Mouse (Mus musculus) stomach, postnatal 0 days (tissue): Measurements from ENCODE around the gene Adamtsl4. TPM values are rescaled to one million over a fixed set of nuclear protein-coding genes. Genes with fewer than 3 reads are reported as not detected.
A peak's percentile ranks its signal among the peaks of the same experiment; 100 is the strongest.
"Not testable (repeated sequence)": the region's sequence is repeated elsewhere in the genome, so short reads cannot be mapped to it uniquely, and the experiment has no call there.

Source experiments
- ATAC-seq: fragments of 200-750 bp; cut with Nextera tagmentation; 2 replicates; pipeline ENCODE4 v1.8.0; 2017; ENCODE audit not compliant: low FRiP score, low TSS enrichment
- DNase-seq: peaks from one replicate; pipeline ENCODE4 v3.0.0-alpha.2; 2016; ENCODE audit warnings: low spot score
- H3K27ac ChIP-seq: fragments of 300-500 bp; sonication (generic); replicated peaks from 2 replicates; pipeline ENCODE4 v1.5.1; 2014; ENCODE audit warnings: mild to moderate bottlenecking, control low read depth
- H3K27me3 ChIP-seq: fragments of 300-500 bp; sonication (generic); 2 replicates; pipeline ENCODE4 v1.6.1; 2014; ENCODE audit warnings: low read length; ENCODE audit not compliant: control insufficient read depth, insufficient read depth
- H3K36me3 ChIP-seq: fragments of 300-500 bp; sonication (generic); 2 replicates; pipeline ENCODE4 v1.6.1; 2014; ENCODE audit warnings: low read length, mixed read lengths; ENCODE audit not compliant: control insufficient read depth, insufficient read depth
- H3K4me1 ChIP-seq: fragments of 300-500 bp; sonication (generic); replicated peaks from 2 replicates; pipeline ENCODE4 v1.6.1; 2014; ENCODE audit warnings: antibody characterized with exemption; ENCODE audit not compliant: control insufficient read depth, insufficient read depth
- H3K4me2 ChIP-seq: fragments of 300-500 bp; sonication (generic); replicated peaks from 2 replicates; pipeline ENCODE4 v1.6.1; 2014; ENCODE audit warnings: low read depth, mild to moderate bottlenecking, control low read depth, moderate library complexity
- H3K4me3 ChIP-seq: fragments of 300-500 bp; sonication (generic); 2 replicates; pipeline ENCODE4 v1.5.1; 2014; ENCODE audit warnings: low read depth, low read length, control low read depth
- H3K9ac ChIP-seq: fragments of 300-500 bp; sonication (generic); 2 replicates; pipeline ENCODE4 v1.6.1; 2014; ENCODE audit warnings: mild to moderate bottlenecking, low read length, control low read depth, mixed read lengths
- H3K9me3 ChIP-seq: fragments of 300-500 bp; sonication (generic); 2 replicates; pipeline ENCODE4 v1.6.1; 2016; ENCODE audit warnings: low read length; ENCODE audit not compliant: control insufficient read depth
- CTCF ChIP-seq: IDR thresholded peaks from 2 replicates; pipeline ENCODE4 v1.5.1; 2016; ENCODE audit warnings: antibody characterized with exemption, low read depth, mild to moderate bottlenecking, moderate library complexity
- EP300 ChIP-seq: optimal IDR thresholded peaks from 2 replicates; pipeline ENCODE3; 2016; ENCODE audit warnings: antibody characterized with exemption
- WGBS: fragments of 180-500 bp; shearing (Covaris S2); extraction: QIAGEN DNeasy Blood & Tissue Kit; methylation state at CpG from one replicate; pipeline ENCODE4 v1.1.7; 2014; 5-methylcytosine and 5-hydroxymethylcytosine counted together
- polyA plus RNA-seq: library from polyadenylated mRNA; unstranded; fragments of >200 nt; fragmentation: Nextera tagmentation; extraction: Ambion mirVana; gene quantifications from 2 replicates; pipeline ENCODE4 v1.2.1, GENCODE M21; 2015

The Adamtsl4 gene
- polyA plus RNA-seq, 1 experiment from 2014 or later = 9.4 TPM

- Histone ChIP-seq H3K36me3 (peaks cover 4% of the 10 kb centered on the region; the same call in 1 of the 2 replicates), H3K9me3 (no peaks in the 10 kb centered on the region), H3K9ac (no peak overlapping the region), H3K27me3 (no peaks in the 10 kb centered on the region), H3K27ac (no peak overlapping the region), H3K4me3 (no peak overlapping the region), H3K4me2 (no peak overlapping the region), H3K4me1 (peaks cover 5% of the 10 kb centered on the region; the same call in 1 of the 2 replicates)
- ATAC-seq (no peak), DNase-seq (no peak)
- TF ChIP-seq CTCF (no peak), EP300 (no peak)
- WGBS = 83% methylated on average over 5 of the region's 5 CpGs
Measured at GRCm38 (mm10) chr3:95655437-95655836, 32.3 kb downstream of the Adamtsl4 start.

DNA sequence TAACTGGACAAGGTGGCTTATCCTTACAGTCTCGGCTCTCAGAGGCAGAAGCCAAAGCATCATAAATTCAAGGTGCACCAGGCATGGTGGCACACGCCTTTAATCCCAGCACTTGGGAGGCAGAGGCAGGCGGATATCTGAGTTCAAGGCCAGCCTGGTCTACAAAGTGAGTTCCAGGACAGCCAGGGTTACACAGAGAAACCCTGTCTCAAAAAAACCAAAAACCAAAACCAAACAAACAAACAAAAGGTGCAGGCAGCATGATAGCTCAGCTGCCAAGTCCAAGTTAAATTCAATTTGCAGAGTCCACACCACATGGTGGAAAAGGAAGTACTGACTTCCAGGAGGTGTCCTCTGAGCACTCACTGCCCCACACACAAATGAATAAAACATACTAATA is 33.3 kb downstream of the Adamtsl4 start:
- not testable (repeated sequence) for H3K9me3 ChIP-seq, H3K4me1 ChIP-seq, H3K36me3 ChIP-seq, DNase-seq, H3K27ac ChIP-seq, H3K4me3 ChIP-seq, H3K27me3 ChIP-seq, ATAC-seq, H3K9ac ChIP-seq, H3K4me2 ChIP-seq
- WGBS = 84% methylated on average over 3 of the region's 3 CpGs

GRCm38 (mm10) chr3:95653473-95654034 is 34.2 kb downstream of the Adamtsl4 start:
- TF ChIP-seq CTCF (no peak), EP300 (no peak)
- H3K9me3 ChIP-seq = no peaks in the 10 kb centered on the region
- no peak overlapping the region for H3K9ac ChIP-seq
- no peaks in the 10 kb centered on the region for H3K27me3 ChIP-seq
- H3K4me3 ChIP-seq = no peak overlapping the region
- no peak overlapping the region for H3K4me2 ChIP-seq
- 14% methylated on average over 11 of the region's 11 CpGs for WGBS
- no peaks in the 10 kb centered on the region for H3K36me3 ChIP-seq
- DNase-seq (no peak), ATAC-seq (peak; percentile 65)
- peak overlapping the region; percentile 53; the same call in 1 of the 2 replicates for H3K27ac ChIP-seq
- H3K4me1 ChIP-seq = peaks cover 6% of the 10 kb centered on the region; the same call in 1 of the 2 replicates

DNA sequence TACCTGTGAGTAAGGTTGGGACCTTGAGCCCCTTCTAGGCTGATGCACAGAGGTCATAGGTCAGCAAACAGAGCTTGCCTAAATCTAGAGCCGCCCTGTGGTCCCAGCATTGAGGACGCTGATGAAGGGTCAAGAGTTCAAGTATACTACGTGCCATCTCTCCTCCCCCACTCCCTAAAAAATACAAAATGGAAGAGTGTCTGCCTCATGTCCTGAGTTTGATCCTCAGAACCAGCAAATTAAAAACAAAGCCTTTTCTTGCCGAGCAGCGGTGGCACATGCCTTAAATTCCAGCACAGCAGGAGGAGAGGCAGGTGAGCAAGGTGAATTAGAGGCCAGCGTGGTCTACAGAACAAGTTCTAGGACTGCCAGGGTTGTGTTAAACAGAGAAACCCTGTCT is 34.8 kb downstream of the Adamtsl4 start:
- Histone ChIP-seq H3K9ac (no peak overlapping the region), H3K4me2 (no peak overlapping the region), H3K27ac (no peak overlapping the region), H3K27me3 (no peaks in the 10 kb centered on the region), H3K9me3 (no peaks in the 10 kb centered on the region), H3K4me1 (peaks cover 6% of the 10 kb centered on the region; the same call in 1 of the 2 replicates), H3K36me3 (no peaks in the 10 kb centered on the region), H3K4me3 (no peak overlapping the region)
- TF ChIP-seq EP300 (no peak), CTCF (no peak)
- ATAC-seq (no peak), DNase-seq (no peak)
- WGBS = 32% methylated on average over 6 of the region's 6 CpGs

- Histone ChIP-seq H3K4me3 (no peak overlapping the region), H3K9ac (no peak overlapping the region), H3K9me3 (no peaks in the 10 kb centered on the region), H3K27me3 (no peaks in the 10 kb centered on the region), H3K4me2 (no peak overlapping the region), H3K4me1 (peaks cover 6% of the 10 kb centered on the region; the same call in 1 of the 2 replicates), H3K36me3 (no peaks in the 10 kb centered on the region), H3K27ac (no peak overlapping the region)
- DNase-seq (no peak), ATAC-seq (no peak)
- WGBS = 59% methylated on average over 7 of the region's 7 CpGs
- TF ChIP-seq CTCF (peak; percentile 28; the same call in 1 of the 2 replicates), EP300 (no peak)
Measured at GRCm38 (mm10) chr3:95652204-95652811, 35.4 kb downstream of the Adamtsl4 start.
